Mouse (Mus musculus): ENCODE measurements at regions not wholly inside any gene's neighbourhood (a gene's known extent, or its start where the extent isn't known, plus 50 kb on each side); places are given as distances from the start of the nearest gene placed in this dataset.

GRCm38 (mm10) chr13:114530171-114530774 is 71.5 kb upstream of the Fst start:
- TF ChIP-seq CTCF (IDR thresholded peaks at IDR 0.05; ENCODE audit: low read depth, low read length): no peak
- TF ChIP-seq POLR2A (IDR thresholded peaks at IDR 0.05; ENCODE audit: extremely low read depth, insufficient read depth, low read length): no peak

Data from liver, adult 2 months (tissue).